Mouse (Mus musculus) bone marrow macrophage, adult 2 months (primary cell): ENCODE data around the gene Atp1a2.

Source experiments
- CTCF ChIP-seq: IDR thresholded peaks from 2 replicates; pipeline ENCODE4 v1.5.1; 2012; ENCODE audit warnings: low read depth, mild to moderate bottlenecking, low read length, moderate library complexity
- POLR2A ChIP-seq: IDR thresholded peaks from 2 replicates; pipeline ENCODE4 v1.6.1; 2012; ENCODE audit warnings: mild to moderate bottlenecking, low read depth, low read length, borderline replicate concordance

GRCm38 (mm10) chr1:172300247-172300646 lies 2.4 kb upstream of the Atp1a2 start:
- TF ChIP-seq POLR2A: no peak
- TF ChIP-seq CTCF: no peak
